Mouse (Mus musculus): Measurements from ENCODE around the gene Atp5mpl. TPM values are rescaled to one million over a fixed set of nuclear protein-coding genes. Genes with fewer than 3 reads are reported as not detected.
A peak's percentile ranks its signal among the peaks of the same experiment; 100 is the strongest.

Gene Atp5mpl
- polyA plus RNA-seq, 1 experiment from 2014 or later: 713 TPM

DNA sequence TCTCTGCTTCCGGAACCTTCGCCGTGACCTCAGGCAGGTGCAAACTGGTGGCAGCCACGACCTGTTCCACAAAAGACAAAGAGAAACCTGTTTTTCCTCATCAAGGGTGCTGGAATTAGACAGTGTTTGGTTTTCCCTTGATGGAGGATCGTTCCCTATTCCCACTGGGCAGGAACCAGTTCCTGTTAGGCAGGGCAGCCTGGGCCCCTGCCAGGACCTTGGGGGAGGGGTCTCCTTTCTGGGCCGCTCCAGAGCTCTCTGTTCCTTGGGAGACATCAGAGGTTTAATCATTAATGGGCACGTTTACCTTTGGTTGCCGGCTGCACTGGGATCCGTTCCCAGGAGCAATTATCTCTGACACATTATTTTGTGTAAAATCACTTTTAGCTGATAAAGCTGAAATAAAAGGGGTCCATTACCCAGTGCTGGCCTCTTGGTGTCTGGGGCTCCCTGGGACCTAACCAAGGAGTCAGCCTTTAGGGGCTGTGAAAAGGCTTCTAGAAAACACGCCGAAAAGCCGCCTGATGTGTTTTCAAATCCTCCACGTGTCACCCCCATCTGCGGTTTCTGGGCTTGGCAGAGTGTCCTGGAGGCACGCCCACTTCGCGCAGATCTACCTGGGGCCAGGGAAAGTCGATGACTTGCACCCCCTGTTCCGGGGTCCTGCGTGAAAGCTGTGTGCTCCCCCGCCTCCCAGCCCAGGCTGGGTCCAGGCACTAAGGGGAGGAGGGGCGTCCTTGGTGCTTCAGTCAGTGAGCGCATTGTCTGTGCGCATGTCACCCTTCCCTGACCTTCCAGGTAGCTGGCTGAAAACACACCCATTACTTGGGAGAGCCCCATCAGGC, 29.8 kb downstream of the Atp5mpl start:
- Histone ChIP-seq H3K4me1 (ENCODE audit: insufficient read depth, low read length) (peaks cover 57% of the 10 kb centered on the region), H3K9me3 (ENCODE audit: low read length) (no peaks in the 10 kb centered on the region), H3K4me2 (replicated peaks; ENCODE audit: low read depth, low read length) (peak overlapping the region; percentile 34), H3K9ac (replicated peaks; ENCODE audit: low read length) (peak overlapping the region; percentile 46), H3K4me3 (ENCODE audit: low read length) (no peak overlapping the region; the same call in 1 of the 2 replicates), H3K27ac (ENCODE audit: low read length) (peak overlapping the region; percentile 94), H3K36me3 (ENCODE audit: insufficient read depth, low read length) (no peaks in the 10 kb centered on the region), H3K27me3 (ENCODE audit: insufficient read depth, low read length) (no peaks in the 10 kb centered on the region)
- ATAC-seq (ENCODE audit: low FRiP score, low TSS enrichment): peak; percentile 77
- WGBS: 34% methylated on average over 24 of the region's 24 CpGs

- H3K9me3 ChIP-seq (ENCODE audit: low read length): no peaks in the 10 kb centered on the region
- no peaks in the 10 kb centered on the region for H3K27me3 ChIP-seq (ENCODE audit: insufficient read depth, low read length)
- WGBS: 56% methylated on average over 2 of the region's 2 CpGs
- no peak overlapping the region for H3K4me3 ChIP-seq (ENCODE audit: low read length)
- H3K27ac ChIP-seq (ENCODE audit: low read length): peak overlapping the region; percentile 55
- H3K4me1 ChIP-seq (ENCODE audit: insufficient read depth, low read length): peaks cover 62% of the 10 kb centered on the region
- no peak for ATAC-seq (ENCODE audit: low FRiP score, low TSS enrichment)
- H3K36me3 ChIP-seq (ENCODE audit: insufficient read depth, low read length): no peaks in the 10 kb centered on the region
- no peak overlapping the region for H3K9ac ChIP-seq (replicated peaks; ENCODE audit: low read length)
- H3K4me2 ChIP-seq (replicated peaks; ENCODE audit: low read depth, low read length): peak overlapping the region; percentile 27; the same call in 1 of the 2 replicates
Observed at GRCm38 (mm10) chr12:111933971-111934370, 32.8 kb downstream of the Atp5mpl start.

GRCm38 (mm10) chr12:111933032-111933704, 33.6 kb downstream of the Atp5mpl start:
- peak overlapping the region; percentile 27; the same call in 1 of the 2 replicates for H3K4me2 ChIP-seq (replicated peaks; ENCODE audit: low read depth, low read length)

GRCm38 (mm10) chr12:111932513-111932912, 34.3 kb downstream of the Atp5mpl start:
- H3K4me3 ChIP-seq (ENCODE audit: low read length): no peak overlapping the region
- no peaks in the 10 kb centered on the region for H3K9me3 ChIP-seq (ENCODE audit: low read length)
- H3K4me2 ChIP-seq (replicated peaks; ENCODE audit: low read depth, low read length): no peak overlapping the region
- peaks cover 48% of the 10 kb centered on the region for H3K4me1 ChIP-seq (ENCODE audit: insufficient read depth, low read length)
- no peaks in the 10 kb centered on the region for H3K27me3 ChIP-seq (ENCODE audit: insufficient read depth, low read length)
- WGBS: 51% methylated on average over 3 of the region's 3 CpGs
- no peak overlapping the region for H3K9ac ChIP-seq (replicated peaks; ENCODE audit: low read length)
- no peak for ATAC-seq (ENCODE audit: low FRiP score, low TSS enrichment)
- peak overlapping the region; percentile 55 for H3K27ac ChIP-seq (ENCODE audit: low read length)
- H3K36me3 ChIP-seq (ENCODE audit: insufficient read depth, low read length): no peaks in the 10 kb centered on the region

More at GRCm38 (mm10) chr12:111933032-111933704, 33.6 kb downstream of the Atp5mpl start:
- Histone ChIP-seq H3K36me3 (ENCODE audit: insufficient read depth, low read length) (no peaks in the 10 kb centered on the region), H3K27me3 (ENCODE audit: insufficient read depth, low read length) (no peaks in the 10 kb centered on the region), H3K9ac (replicated peaks; ENCODE audit: low read length) (0 out of 2 replicates have a peak overlapping the region, but pooled peaks have one; percentile 37), H3K9me3 (ENCODE audit: low read length) (no peaks in the 10 kb centered on the region), H3K4me3 (ENCODE audit: low read length) (no peak overlapping the region), H3K27ac (ENCODE audit: low read length) (peak overlapping the region; percentile 55), H3K4me1 (ENCODE audit: insufficient read depth, low read length) (peaks cover 54% of the 10 kb centered on the region)
- peak; percentile 37 for ATAC-seq (ENCODE audit: low FRiP score, low TSS enrichment)
- 40% methylated on average over 11 of the region's 11 CpGs for WGBS

DNA sequence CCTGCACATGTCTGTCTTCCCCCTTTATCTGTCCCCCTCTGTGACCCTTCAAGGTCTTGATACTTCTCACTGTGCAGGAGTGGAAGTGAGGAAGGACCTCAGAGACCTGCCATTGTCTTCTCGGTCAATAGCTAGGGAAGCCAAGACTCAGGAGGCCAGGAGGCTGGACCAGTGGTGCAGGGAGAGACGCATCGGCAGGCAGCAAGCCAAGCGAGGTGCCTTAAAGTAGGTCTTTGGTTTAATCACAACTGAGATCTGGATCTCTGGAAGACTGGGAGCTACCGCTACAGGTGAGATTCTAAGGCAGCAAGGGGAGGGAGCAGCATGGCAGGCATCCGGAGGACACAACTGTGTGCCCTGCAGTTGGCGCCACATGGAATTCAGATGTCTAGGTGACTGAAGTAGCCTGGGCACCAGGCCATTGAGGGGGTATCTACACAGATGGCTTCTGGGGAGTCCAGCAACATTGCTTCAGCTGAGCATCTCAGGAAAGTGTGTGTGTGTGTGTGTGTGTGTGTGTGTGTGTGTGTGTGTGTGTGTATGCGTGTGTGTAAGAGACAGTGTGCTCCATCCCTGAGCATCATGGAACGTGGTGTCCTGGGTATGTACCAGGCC, 35.3 kb downstream of the Atp5mpl start:
- Histone ChIP-seq H3K4me2 (replicated peaks; ENCODE audit: low read depth, low read length) (no peak overlapping the region), H3K9ac (replicated peaks; ENCODE audit: low read length) (no peak overlapping the region), H3K27me3 (ENCODE audit: insufficient read depth, low read length) (no peaks in the 10 kb centered on the region), H3K9me3 (ENCODE audit: low read length) (no peaks in the 10 kb centered on the region), H3K36me3 (ENCODE audit: insufficient read depth, low read length) (no peaks in the 10 kb centered on the region), H3K27ac (ENCODE audit: low read length) (no peak overlapping the region), H3K4me1 (ENCODE audit: insufficient read depth, low read length) (peaks cover 38% of the 10 kb centered on the region), H3K4me3 (ENCODE audit: low read length) (no peak overlapping the region)
- WGBS: 72% methylated on average over 9 of the region's 9 CpGs
- no peak for ATAC-seq (ENCODE audit: low FRiP score, low TSS enrichment)

- no peak for ATAC-seq (ENCODE audit: low FRiP score, low TSS enrichment)
- H3K27ac ChIP-seq (ENCODE audit: low read length): no peak overlapping the region
Observed at GRCm38 (mm10) chr12:111928411-111928966, 38.3 kb downstream of the Atp5mpl start.

GRCm38 (mm10) chr12:111927338-111927737, 39.4 kb downstream of the Atp5mpl start:
- no peaks in the 10 kb centered on the region for H3K9me3 ChIP-seq (ENCODE audit: low read length)
- peaks cover 12% of the 10 kb centered on the region for H3K4me1 ChIP-seq (ENCODE audit: insufficient read depth, low read length)
- no peak overlapping the region for H3K4me2 ChIP-seq (replicated peaks; ENCODE audit: low read depth, low read length)
- no peaks in the 10 kb centered on the region for H3K27me3 ChIP-seq (ENCODE audit: insufficient read depth, low read length)
- no peaks in the 10 kb centered on the region for H3K36me3 ChIP-seq (ENCODE audit: insufficient read depth, low read length)
- H3K4me3 ChIP-seq (ENCODE audit: low read length): no peak overlapping the region
- no peak for ATAC-seq (ENCODE audit: low FRiP score, low TSS enrichment)
- WGBS: 88% methylated on average over 1 of the region's 1 CpGs
- no peak overlapping the region for H3K9ac ChIP-seq (replicated peaks; ENCODE audit: low read length)
- H3K27ac ChIP-seq (ENCODE audit: low read length): no peak overlapping the region

More at GRCm38 (mm10) chr12:111928411-111928966, 38.3 kb downstream of the Atp5mpl start:
- Histone ChIP-seq H3K4me3 (ENCODE audit: low read length) (no peak overlapping the region), H3K9me3 (ENCODE audit: low read length) (no peaks in the 10 kb centered on the region), H3K36me3 (ENCODE audit: insufficient read depth, low read length) (no peaks in the 10 kb centered on the region), H3K9ac (replicated peaks; ENCODE audit: low read length) (no peak overlapping the region), H3K27me3 (ENCODE audit: insufficient read depth, low read length) (no peaks in the 10 kb centered on the region), H3K4me1 (ENCODE audit: insufficient read depth, low read length) (peaks cover 24% of the 10 kb centered on the region), H3K4me2 (replicated peaks; ENCODE audit: low read depth, low read length) (no peak overlapping the region)
- WGBS: 70% methylated on average over 18 of the region's 18 CpGs

GRCm38 (mm10) chr12:111923117-111923516, 43.7 kb downstream of the Atp5mpl start:
- Histone ChIP-seq H3K4me3 (ENCODE audit: low read length) (no peak overlapping the region), H3K9me3 (ENCODE audit: low read length) (no peaks in the 10 kb centered on the region)
- 90% methylated on average over 6 of the region's 6 CpGs for WGBS

DNA sequence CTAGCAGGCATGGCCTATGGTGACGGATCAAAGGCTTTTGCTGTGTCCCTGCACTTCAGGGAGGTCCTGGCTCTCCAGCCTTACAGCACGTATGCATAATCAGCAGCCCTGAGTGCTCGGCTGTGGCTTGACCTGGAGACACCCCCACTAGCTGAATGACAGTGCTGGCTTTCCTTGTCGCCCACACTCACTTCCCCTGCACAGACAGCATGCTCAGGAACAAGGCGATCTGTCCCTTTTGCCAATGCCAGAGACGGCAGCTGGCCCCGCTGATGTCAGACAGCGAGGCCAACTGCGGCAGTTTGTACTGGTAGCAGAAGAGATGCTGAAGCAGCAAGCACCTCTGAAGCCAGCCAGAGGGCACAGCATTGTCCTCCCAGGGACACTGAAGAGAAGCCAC, 46.7 kb downstream of the Atp5mpl start:
- no peaks in the 10 kb centered on the region for H3K36me3 ChIP-seq (ENCODE audit: insufficient read depth, low read length)
- peaks cover 22% of the 10 kb centered on the region for H3K4me1 ChIP-seq (ENCODE audit: insufficient read depth, low read length)
- no peak overlapping the region for H3K27ac ChIP-seq (ENCODE audit: low read length)
- no peak overlapping the region for H3K4me3 ChIP-seq (ENCODE audit: low read length)
- no peak for ATAC-seq (ENCODE audit: low FRiP score, low TSS enrichment)
- H3K4me2 ChIP-seq (replicated peaks; ENCODE audit: low read depth, low read length): no peak overlapping the region
- H3K9me3 ChIP-seq (ENCODE audit: low read length): no peaks in the 10 kb centered on the region
- H3K27me3 ChIP-seq (ENCODE audit: insufficient read depth, low read length): no peaks in the 10 kb centered on the region
- 36% methylated on average over 9 of the region's 9 CpGs for WGBS
- no peak overlapping the region for H3K9ac ChIP-seq (replicated peaks; ENCODE audit: low read length)

More at GRCm38 (mm10) chr12:111923117-111923516, 43.7 kb downstream of the Atp5mpl start:
- Histone ChIP-seq H3K4me1 (ENCODE audit: insufficient read depth, low read length) (peaks cover 4% of the 10 kb centered on the region; the same call in 1 of the 2 replicates), H3K36me3 (ENCODE audit: insufficient read depth, low read length) (no peaks in the 10 kb centered on the region), H3K9ac (replicated peaks; ENCODE audit: low read length) (no peak overlapping the region), H3K4me2 (replicated peaks; ENCODE audit: low read depth, low read length) (no peak overlapping the region), H3K27me3 (ENCODE audit: insufficient read depth, low read length) (no peaks in the 10 kb centered on the region), H3K27ac (ENCODE audit: low read length) (no peak overlapping the region)
- no peak for ATAC-seq (ENCODE audit: low FRiP score, low TSS enrichment)
